Mouse (Mus musculus) left cerebral cortex, adult 18-20 months (tissue): ENCODE results near the gene Gm5089. TPM values are rescaled to one million over a fixed set of nuclear protein-coding genes. Genes with fewer than 3 reads are reported as not detected.

Source experiments
- DNase-seq, 2 experiments: peaks; one replicate each; pipeline ENCODE4 v3.0.0; 2021 to 2022; ENCODE audit warnings: low spot score in 2 of 2, mixed read lengths in 1 of 2
- long read RNA-seq, 2 experiments: library from polyadenylated mRNA; stranded (forward); transcript quantifications; one replicate each; pipeline ENCODE4 v2.0.0; 2021
- total RNA-seq, 2 experiments: library from RNA; stranded (reverse); gene quantifications; 2 replicates each; pipeline ENCODE4 v1.2.3; 2021

Gene Gm5089
- total RNA-seq: under 1 TPM; 0.28 to 0.35 TPM
- long read RNA-seq, experiment 1: 0 reads
- long read RNA-seq, experiment 2: 0 reads

DNA sequence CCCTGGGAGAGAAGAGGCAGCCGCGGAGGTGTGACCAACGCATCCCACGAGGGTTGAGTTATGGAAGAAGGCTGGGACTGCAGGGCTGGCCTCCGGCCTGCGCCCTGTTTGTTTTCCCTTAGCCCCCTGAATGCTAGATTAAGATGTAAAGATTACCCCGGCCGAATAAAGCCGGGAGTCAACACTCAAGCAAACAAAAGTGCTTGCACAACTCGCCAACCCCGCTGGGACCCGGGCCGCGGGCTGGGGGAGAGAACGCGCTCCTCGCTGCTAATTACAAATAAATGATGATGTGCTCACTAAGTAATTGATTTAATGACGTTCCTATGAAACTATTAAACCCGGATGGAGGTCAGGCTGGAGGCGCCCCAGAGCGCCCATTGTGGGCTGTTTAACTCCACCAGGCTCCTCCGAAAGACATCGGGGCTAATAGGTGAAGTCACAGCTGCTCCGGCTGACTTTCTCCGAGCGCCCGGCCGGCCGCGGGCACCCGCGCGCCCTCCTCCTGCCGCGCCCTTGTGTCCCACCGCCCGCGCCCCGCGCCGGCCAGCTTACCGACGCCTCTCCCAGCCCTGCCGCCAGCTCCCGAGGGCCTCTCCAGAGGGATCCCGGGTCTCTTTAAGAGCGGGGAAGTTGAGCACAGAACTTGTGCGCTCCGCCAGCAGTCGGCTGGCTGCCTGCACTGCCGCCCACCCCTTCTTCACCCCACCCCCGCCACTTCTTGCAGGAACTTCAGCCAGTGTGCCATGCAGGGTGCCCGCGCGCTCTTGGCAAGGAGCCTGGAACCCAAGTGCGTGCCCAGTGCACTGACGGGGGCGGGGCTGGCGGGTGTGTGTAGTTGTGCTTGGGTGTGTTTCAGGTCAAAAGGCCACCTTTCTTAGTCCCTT is at the start of gene Gm5089:
Gene Gm5089, minus strand, starts transcription at position 620 of the 887 bp plus-strand sequence.
- peak; percentile 42 to 60 for DNase-seq

DNA sequence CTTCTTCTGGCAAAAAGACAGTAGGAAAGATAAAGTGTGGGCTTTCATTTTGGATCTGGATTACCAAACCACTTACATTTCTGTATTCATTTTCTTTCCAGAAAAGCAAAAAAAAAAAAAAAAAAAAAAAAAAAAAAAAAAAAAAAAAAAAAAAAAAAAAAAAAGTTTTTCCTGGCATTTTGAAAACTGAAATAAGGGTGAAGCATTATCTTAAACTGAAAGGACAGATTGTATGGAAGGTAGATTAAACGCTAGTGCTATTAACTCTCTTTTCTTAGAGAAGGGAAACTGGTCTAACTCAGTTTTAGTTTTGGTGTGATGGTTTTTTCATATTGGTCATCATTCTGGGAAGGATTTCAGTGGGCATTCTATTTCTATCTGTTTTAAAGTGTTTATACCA is 41.1 kb upstream of the Gm5089 start:
- DNase-seq: no peak

DNA sequence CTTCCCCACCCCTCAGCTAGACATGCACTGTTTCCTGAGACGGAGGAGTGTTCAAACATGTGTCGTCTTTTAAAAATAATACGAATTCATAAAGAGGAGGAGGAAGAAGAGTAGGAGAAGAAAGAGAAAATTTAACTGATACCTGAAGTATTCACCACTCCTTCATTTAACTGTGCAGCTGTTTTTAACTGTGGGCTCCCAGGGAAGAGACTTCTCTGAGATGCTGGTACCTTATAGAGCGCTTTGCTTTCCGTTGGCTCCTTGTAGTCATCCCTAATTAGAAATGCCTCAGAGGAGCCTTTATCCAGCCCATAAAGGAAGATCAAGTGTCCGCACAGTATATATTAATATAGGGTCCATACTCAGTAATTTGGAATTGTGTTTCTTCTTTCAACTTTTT is 40.6 kb upstream of the Gm5089 start:
- DNase-seq: no peak

DNA sequence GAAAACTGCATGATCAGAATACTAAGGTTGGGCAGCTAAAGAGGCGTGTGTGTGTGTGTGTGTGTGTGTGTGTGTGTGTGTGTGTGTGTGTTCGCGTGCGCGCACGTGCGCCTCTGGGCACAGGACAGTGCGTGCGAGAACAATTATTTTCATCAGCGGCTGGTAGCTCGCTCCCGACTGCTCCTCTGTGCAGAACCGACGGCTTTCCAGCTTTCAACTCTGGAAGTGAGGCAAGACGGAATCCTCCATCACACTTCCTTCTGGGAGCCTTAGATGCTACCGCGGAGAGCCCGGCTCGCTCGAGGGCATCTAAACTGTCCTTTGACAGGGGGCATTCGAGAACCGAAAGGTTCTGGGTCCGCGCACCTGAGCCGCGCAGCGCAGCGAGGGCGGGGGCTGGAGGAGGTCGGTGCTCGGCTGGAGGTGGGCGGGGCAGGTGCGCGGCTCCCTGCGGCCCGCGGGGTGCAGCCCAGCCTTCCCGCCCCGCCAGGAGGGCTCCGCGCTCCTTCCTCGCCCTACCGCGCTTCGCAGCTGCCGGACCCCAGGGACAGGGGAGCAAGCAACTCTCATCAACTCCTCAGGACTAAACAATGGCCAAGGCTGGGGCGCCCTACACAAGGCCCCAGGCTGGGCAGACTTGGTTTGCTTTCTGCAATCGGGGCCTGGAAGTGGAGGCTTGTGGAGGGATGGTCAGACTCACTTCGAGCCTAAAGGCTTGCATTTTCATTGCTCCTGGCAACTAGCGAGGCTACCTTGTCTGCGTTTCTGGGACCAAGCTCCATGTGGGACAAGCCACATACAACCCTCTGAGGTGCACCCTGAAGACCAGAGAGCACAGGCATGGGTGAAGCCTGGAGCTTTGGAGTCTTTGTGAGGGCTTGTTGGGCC is 39.8 kb upstream of the Gm5089 start, which contains the start of gene Gm10837:
Gene Gm10837, plus strand, starts transcription at position 146 of the 888 bp plus-strand sequence.
- DNase-seq: no peak

DNA sequence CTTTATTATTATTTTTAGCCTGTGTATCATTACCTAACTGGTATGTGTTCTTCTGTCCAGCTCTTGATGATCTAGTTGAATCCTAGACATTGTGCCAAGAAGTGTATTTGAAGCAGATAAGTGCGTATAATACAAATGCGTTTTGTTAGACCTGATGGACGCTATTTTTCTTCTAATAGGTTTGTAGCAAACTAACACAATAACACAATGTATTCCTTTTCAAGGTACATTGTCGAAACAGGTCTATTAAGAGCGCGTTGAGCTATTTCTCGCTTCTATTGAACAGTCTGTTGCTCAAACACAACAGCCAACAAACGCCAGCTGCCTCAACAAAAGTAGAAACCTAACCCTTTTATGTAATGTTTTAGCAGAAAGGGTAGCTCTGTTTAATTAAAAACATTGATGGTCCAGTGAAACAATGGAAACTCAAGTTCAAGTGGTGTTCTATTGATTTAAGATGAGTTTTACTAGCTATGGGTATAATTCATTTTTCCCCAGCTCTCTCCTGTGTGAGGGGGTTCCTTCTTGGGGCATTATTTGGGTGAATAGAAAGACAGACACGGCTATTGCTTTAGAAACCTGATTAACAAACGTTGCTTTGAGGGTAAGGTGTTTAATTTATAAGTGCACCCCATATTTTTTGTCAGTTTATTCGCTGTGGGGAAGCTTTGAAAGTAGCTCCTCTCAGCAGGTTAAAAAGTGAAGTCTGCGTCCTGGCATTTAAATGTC is 38.9 kb upstream of the Gm5089 start:
- DNase-seq: no peak

DNA sequence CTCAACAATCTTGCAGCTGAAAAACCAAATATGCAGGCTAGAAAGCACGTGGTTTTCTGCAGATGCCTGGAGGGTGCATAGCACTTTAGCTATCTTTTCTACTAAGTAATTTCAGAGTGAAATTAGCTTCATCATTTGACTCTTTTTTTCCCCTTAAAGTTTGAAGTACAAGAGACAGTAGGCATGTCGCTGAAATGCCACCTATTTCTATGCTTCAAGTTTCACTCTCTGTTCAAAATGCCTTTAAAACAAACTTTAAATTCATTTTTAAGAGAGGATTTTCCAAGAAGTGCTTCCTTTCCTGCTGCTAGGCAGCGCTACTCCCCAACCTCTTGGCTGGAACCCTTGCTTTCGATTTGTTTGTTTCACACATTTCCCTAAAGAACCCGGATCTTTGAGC is 38.1 kb upstream of the Gm5089 start:
- DNase-seq: no peak

DNA sequence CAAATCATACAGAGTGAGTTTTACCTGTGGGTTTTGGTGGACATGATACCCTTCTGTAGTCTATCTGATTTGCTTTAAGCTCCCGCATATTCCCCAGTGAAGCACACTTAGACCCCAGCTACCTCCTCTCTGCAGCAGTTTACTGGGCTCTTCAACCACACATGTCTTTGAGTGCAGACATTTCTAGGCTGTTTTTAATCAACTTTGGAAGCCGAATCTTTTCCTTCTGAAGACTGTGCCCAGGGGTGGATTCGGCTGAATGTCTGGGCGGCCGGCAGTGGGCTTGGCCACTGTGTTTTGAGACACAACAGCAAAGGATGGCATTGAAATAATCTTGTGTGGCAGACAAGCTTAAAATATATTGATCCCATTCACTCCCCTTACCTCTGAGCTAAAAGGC is 36.5 kb upstream of the Gm5089 start:
- DNase-seq: no peak

DNA sequence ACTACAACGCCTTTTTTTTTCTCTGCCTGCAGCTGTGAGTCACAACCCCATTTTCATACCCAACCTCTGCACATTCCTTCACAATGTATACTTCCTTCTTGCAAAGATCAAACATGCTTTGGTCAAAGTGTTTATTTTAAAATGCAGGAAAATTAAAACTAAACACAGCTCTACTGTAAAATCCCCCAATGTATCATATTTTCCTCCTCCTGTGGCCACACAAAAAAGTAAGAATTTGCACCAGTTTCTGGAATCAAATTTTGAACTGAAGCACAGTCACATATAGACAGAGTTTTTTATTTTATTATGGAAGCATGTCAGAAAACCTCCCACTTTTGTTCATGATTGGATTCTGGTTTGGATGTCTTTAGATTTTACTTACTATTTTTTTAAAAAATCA is 35.7 kb upstream of the Gm5089 start:
- no peak for DNase-seq

DNA sequence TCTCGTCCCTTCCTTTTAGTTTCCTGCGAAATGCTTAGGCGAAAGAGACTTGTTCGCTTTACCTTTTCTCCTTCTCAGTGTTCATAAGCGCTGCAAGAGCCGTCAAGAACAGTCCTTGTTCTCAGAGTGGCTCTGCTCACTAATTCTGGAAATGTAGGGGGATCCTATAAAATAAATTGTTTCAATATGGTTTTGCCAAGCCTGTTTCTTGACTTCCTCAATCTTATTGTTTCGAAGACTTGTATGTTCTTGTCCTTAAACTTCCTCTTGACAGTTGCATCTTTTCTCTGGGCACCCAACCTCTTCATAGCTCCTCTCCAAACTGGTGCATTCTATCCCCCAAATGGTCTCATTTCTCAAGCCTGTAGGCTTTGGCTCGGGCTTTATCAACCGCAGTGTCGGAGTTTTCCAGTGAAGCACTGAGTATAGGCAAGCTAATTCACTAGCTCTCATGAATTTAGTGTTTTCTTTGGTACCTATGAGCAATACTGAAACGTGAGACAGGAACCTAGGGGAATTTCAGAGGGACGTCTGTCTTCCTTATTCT is 34.8 kb upstream of the Gm5089 start:
- no peak for DNase-seq

DNA sequence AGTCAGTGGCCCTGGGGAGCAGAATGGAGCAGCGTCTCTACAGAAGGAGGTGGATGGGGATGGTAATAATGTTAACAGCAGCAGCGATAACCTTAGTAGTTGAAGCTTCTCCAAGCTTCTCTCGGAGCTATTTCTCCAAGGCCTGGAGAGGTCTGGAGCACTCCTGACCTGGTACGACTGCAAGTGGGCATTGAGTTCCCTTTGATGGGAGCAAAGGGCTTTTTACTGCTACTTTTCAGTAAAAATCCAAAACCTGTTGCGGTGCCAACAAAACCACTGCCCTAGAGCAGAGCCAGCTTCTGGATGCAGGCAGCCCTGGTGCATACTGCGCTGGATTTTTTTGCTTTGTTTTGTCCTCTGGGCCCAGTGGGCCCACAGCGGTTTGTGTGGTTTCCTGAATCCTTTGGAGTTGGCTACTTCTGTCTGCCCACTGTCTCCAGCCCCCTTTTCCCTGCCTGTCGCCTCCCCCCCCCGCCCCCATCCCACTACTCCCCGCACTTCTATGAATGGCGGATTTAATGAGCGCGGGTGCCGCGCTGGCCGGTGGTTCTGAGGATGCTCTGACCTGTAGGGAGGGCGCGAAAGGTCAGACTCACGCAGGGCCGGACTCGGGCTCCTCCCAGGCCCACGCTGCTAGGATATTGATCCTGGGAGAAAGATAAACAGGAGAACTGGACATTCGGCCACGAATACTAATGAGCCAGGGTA is 34.1 kb upstream of the Gm5089 start:
- no peak for DNase-seq

DNA sequence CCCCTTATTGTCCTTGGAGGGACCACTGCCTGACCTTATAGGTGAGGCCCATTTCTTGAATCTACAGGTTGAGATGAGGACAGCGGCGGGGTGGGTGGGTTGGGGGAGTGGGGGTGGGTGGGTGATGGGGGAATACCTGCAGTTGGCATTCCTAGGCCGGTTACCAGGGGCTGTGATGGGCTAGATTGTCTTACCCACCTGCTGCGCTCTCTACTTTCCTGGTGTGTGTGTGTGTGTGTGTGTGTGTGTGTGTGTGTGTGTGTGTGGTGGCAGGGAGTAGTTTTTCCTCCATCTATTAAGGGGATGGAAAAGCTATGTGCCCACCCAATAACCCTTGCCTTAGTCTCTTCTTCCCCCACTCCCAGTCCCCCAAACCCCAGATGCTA is 33.5 kb upstream of the Gm5089 start:
- DNase-seq: no peak

DNA sequence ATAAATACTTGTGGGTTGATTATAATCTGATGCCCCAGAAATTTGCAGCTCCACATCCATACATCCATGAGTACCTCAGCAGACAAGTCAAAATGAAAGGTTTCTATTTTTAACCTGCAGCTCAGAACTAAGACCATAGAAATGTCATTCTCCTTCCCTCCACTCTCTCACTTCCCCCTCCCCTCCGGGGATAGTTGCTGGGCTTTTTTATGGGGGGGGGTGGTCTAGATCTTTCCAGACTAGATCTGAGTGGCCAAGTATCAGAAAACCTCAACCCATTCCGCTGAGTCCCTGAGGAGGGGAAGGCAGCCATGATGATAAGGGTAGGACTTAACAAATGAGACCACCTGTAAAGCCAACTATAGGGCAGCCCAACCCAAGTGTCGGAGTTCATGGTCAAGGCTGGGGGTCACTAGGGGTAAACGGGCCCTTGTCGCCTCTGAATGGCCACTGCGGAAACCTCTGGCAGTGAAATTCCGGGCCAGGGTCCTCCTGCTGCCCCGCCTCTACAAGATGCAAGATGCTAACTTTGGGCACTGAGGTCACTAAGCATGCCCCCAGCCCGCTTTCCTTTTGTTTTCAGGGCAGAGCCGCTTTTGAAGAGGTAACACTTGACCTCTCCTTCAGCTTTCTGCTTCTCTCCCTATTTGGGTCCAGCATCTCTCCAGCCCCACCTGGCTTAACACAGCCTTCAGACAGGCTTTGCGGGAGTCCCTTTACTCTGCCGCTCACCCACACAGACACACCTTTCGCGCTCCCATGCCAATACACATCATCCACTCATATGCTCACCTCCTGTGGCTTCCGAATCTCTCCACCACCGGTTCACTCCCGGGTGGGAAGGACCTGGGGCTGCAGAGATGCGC is 32.9 kb upstream of the Gm5089 start:
- no peak for DNase-seq

DNA sequence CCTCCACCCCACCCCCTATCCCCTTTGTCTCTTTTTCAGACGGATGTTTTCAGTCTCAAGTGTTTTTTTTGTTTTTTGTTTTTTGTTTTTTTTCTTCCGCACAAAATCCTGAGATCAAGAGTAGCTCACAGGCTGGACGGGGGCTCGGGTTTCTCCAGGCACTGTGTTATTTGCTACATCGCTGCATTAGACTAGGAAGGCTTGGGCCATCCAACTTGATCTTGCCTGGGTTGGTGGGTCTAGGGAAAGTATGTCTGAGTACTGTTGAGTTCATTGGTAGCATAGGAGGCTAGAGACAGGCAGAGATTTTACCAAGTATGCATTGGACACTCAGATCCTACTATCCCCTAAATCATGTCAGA is 32.1 kb upstream of the Gm5089 start:
- DNase-seq: no peak

DNA sequence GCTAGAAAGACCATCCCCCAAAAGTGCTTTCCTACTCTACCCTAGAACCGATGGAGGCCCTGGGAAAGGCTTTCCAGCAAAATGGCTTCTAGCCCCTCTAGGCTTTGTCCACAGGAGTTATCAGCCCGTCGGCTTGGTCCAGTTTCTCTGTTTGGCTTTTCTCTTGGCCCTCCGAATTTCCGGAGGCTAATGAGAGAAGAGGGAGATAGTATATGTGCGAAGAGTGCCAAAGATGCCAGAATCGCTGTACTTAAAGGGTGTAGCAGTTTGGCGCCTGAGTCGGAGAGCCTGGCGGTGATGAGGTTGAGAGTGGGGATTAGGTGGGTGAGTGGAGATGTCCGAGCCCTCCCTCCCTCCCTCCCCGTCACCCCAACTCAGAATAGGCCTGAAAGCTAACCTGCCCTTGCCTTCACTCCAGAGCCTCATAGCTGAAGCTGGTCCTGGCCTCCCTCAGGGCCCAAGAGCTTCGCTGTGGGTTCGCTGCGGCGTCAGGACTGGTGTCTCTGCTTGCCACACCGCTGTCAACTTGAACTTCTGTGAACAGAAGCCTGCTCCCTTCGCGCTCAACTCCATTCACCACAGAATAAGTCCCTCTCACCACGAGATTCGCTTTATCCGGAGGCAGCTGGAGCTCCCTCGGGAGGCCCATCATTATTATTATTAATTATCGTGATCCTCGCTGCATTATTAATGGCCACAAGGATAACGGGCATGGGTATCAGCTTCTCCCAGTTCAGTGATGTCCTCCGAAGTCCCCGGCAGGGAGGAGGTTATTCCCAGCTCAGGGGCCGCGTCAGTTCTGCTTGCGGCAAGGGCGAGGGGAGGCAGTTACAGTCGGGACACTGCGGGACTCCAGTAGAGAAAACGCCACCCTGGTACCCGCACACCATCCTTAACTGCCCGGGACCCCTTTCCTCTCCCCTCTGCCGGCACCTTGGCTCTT is 31.4 kb upstream of the Gm5089 start:
- DNase-seq: no peak

DNA sequence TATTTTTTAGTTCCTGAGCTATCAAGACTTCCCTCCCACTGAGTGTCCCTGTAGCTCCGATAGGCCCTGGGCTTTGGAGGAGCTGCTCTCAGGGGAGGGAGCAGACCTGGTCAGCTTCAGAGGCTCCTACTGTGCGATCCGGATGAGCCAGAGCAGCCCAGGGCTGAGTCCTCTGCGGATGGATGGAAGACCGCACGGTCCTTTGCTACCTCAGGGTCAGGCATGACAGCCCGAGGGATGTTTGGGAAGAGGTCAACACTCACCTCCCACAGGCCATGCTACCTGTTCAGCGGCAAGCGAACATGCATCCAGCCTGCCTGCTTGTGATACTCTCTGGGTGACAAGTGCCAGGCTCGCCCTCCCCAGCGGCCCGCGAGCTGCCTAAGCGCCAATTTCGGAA is 30.3 kb upstream of the Gm5089 start:
- DNase-seq: no peak

DNA sequence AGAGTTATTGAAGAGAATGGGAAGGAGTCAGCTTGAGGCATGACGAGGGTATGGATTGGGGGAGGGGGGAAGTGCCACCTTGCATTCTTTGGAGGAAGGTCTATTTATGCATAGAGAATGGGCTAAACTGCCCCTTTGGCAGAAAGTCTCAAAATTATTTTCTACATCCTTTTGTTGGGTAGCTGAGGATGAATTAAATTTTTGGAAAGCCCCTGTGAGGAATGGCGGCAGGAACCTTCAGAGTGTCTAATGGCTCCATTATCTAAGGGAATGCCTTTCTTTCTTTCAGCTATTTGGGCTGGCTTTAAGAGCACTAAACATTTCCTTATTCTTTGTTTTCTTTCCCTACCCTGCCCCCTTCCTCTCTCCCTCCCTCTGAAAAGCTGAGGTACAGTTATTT is 29.4 kb upstream of the Gm5089 start:
- DNase-seq: no peak

DNA sequence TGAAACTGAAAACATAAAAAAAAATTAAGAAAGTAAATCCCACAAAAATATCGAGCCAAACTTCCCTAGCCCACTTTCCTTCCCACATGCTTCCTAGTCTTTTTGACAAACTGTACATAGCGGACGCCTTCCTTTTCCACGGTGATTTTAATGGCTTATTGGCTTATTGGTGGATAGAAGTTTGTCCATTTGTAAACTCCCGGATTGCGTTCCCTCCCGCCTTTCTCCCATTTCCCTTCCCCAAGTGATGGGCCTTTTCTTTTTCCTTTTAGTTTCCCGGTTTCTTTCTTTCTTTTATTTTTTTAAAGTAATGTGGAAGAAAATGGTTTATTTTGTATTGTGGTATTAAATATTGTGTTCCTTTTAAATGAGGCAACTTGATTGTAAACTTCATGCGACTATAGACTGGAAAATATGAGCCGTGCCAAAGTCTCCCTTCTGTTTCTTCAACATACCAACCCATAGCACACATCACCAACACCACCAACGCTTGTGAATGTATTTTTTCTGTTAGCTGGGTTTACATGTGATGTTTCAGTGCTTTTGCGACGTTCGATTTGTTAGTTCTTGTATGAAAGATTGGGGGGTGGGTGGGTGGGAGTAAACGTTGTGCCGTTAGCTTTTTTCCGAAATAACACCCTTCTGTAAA is 28.7 kb upstream of the Gm5089 start:
- no peak for DNase-seq

DNA sequence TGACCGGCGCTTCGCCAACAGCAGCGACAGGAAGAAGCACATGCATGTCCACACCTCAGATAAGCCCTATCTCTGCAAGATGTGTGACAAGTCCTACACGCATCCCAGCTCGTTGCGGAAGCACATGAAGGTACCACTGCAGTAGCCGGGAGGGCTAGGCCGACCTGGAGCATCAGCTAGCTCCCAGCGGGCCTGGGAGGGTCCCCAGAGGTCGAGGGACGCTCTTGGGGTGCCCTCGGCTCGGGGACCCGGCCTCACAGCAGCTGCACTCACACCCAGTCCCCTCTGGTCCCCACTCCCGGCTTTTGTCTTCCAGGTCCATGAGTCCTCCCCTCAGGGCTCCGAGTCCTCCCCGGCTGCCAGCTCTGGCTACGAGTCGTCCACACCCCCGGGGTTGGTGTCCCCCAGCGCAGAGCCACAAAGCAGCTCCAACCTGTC is 27.7 kb upstream of the Gm5089 start:
- no peak for DNase-seq
